Mouse (Mus musculus) fibroblast of lung, adult 2 months (primary cell): ENCODE measurements around the gene B230104I21Rik.
A peak's percentile ranks its signal among the peaks of the same experiment; 100 is the strongest.

ENCODE experiments used
- DNase-seq: peaks from one replicate; pipeline ENCODE4 v3.0.0-alpha.2; 2011; ENCODE audit warnings: low read depth

The B230104I21Rik gene

DNA sequence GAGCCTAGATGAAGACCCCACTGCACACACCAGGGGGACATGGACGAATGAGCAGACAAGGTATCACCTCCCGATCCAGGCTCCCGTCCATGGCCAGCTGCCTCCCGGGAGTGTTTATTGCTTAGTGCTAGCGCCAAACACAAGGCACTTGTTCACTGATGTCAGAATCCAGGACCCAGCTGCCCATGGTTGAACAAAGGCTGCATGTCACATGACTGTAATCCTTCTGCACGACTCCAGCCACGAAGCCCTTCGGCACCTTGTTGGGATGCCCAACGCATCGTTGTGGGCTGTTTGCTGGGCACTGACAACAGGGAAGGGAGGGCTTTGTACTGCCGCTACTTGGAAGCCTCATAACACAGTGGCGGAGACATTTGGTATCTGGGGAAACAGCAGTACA, at the start of gene B230104I21Rik:
TSS of gene B230104I21Rik (plus strand) at position 367 of the 400 bp plus-strand sequence.
- DNase-seq: no peak

GRCm38 (mm10) chr4:154293735-154294201, 42.2 kb upstream of the B230104I21Rik start:
- DNase-seq: no peak

DNA sequence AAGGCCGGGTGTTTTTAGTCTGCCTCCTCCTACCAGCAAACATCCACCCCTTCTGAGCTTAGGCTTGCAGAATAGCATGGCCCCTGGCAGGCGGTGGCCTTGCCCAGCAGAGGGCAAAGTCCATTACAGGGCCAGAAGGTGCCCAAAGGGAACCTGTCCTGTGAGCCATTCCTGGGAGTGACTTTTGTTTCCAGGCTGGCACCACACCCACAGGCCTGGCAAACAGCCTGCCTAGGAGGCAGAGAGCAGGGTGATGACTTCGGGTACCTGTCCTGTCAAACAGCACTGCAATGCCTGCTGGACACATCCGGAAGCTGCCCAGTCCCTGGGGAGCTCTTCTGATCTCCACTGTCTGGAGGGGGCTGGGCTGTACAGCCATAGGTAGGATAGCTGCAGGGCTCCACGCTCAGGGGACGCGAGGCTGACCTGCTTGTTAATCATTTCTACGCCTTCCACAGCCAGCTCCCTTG, 41.6 kb upstream of the B230104I21Rik start:
- no peak for DNase-seq

DNA sequence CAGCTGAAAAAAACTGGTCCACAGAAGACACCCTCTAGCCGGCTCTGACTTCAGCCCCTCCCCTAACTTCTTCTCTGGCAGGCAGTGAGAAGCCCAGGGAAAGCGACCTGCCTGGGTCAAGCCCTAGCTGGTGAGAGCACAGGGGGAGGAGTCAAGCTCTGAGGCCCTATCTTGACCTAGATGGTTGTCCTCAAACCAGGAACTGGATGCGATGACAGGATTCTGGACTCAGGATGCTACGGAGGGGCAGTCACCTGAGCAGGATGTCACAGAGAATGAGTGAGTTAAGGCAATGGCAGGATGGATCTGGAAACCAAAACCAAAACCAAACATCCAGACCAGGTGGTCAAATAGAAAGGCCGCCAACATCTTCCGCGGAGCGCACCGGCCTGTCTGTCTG, 38.2 kb upstream of the B230104I21Rik start:
- DNase-seq: no peak

DNA sequence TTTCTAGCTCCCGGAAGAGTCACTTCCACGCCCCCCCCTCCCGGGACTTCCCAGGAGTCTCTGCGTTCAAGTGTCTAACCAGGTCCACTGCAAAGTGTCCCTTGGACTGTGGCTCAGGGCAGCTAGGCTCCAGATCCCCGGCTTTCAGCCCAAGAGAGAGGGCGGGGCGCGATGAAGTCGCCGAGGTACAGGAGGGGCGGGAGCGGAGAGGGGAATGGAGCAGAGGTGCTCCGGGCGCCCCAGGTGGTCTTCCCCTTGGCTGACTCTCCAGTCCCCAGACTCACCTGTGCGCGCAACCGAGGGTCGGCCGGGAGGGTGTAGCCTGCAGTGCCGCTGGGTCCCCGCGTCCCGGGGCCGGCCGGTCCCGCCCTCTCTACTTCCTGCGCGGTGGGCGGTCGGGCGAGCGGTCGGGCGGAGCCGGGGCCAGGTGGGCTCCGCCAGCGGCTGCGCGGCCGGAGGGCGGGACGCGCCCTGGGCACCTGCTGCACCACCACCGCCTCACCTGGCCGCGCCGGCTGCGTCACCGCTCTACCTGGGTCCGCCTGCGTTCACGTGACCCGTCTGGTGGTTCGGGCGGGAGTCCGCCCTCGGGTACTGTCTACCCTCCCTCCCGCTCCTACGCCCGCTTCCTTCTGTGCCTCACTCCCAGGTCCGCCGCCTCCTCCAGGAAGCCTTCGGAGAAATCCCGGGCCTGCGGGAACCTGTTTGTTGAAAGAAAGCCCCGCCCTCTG, 36.2 kb upstream of the B230104I21Rik start:
- DNase-seq: no peak

DNA sequence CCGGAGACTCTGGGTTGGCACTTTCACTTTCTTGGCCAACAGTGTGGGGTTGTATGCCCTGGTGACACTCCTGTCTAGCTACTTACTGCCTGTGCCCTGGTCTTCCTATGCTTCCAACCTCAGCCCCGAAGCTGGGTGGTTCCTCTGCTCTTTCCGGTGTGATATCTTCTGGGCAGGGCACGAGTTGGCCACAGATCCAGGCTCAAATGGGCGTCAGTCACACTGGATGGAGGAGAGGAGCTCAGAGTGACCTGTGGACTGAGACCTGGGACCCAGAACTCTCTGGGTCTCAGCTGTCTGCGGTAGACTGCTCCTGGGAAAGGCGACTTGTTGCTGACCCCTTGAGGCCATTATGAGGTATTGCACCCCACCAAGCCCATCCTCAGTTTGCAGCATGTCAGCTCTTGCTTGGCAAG, 34.5 kb upstream of the B230104I21Rik start, which contains the start of gene Arhgef16:
TSS of gene Arhgef16 (minus strand) at position 211 of the 416 bp plus-strand sequence.
- DNase-seq: peak; percentile 27

DNA sequence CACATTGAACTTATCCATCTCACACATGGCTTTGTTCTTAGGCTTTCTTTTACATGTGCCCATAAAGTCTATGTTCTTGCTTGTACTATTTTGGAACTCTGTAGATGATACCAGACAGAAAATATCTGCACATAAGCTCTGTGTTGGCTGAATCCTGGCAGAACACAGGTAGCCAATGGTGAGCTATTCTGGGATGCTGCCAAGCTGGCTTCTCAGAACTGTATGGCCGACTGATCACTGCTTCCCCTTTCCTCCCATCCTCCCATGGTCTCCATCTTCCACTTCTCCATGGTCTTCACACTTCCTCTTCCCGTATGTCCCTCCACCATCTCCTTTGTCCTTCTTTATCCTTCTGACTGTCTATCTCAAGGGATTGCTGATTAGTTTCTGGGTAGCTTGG, 26.8 kb upstream of the B230104I21Rik start:
- no peak for DNase-seq

DNA sequence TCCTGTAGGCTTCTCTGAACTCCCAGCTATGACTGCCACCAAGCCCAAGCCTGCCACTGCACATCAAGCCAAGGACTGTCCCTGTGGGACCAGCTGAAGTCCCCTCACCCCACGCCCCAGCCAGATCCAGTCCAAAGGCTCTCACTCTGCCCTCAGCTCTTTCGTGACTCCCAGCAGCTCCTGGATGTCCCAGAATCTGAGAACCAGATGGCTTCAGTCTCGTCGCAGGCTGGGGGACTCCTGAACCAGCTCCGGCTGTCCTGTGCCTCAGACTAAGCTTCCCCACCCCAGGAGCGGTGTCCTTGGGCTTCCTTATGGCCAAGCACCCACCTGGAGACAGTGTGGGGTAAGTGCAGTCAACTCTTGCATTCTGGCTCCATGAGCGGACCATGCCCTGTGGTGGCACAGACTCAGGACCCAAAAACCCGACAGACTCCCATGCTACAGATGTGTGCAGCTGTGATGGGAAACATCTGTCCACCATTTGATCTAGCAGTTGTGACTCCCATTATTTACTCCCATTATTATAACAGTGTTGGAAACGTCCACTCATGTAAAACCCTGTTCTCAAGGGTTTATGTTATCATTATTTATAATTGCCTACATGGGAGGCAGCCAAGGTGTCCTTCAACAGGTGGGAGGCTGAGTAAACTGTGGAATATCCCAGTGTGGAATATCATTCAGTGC, 25.2 kb upstream of the B230104I21Rik start:
- DNase-seq: no peak

GRCm38 (mm10) chr4:154312143-154312812, 23.6 kb upstream of the B230104I21Rik start:
- no peak for DNase-seq

- DNase-seq: no peak
Observed at GRCm38 (mm10) chr4:154312935-154313621, 22.8 kb upstream of the B230104I21Rik start.

DNA sequence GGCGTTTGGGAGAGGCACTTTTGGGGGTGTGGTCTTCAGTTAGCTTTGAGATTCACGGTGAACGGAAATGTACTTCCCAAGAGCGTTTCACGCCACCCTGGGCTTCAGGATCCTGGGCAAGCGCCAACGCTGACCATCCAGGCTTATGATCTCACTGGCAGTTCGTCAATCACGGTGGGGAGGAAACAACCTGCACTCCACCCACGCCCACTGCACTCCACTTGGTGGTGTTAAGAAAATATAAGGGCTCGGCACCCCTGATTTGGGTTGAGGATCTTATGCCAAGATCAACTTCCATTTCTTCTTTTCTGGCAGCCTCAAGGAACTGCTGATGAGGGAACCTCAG, 22.3 kb upstream of the B230104I21Rik start:
- DNase-seq: no peak

DNA sequence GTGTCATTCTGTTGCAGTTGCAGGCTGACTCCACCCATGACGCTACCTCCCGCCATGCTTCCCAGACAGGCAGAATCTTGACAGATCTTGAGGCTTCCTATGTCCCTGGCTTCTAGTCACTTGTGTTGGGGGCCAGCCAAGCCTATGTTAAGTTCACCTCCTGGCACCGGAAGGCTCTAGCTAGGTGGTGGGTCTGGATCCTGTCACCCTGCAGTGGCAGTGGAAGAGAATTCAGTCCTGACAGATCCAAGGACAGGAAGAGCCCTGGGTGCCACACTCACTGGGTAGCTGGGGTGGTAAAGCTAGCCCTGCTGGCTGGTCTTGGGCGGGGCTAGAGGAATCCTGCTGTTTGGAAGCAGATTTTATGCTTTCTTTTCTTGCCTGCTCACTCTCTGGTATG, 10.5 kb upstream of the B230104I21Rik start:
- no peak for DNase-seq

DNA sequence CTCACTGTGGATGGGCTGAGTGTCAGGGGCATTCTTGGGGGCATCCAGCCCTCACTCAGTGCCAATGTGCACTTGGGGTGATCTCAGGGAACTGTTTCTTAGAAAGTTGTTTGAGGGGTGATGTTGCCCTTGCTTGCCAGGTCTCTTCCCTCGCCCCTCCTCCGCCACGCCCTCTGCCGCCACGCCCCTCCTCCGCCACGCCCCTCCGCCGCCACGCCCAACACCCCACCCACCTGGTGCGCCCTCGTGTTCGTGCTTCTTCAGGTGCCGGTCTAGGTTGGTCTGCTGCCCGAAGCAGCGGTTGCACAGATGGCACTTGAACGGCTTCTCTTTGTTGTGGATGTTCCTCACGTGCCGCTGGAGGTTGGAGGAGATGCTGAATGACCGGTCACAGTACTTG, 7.5 kb upstream of the B230104I21Rik start:
- DNase-seq: no peak

- no peak for DNase-seq
Observed at GRCm38 (mm10) chr4:154328836-154329235, 7.1 kb upstream of the B230104I21Rik start.

DNA sequence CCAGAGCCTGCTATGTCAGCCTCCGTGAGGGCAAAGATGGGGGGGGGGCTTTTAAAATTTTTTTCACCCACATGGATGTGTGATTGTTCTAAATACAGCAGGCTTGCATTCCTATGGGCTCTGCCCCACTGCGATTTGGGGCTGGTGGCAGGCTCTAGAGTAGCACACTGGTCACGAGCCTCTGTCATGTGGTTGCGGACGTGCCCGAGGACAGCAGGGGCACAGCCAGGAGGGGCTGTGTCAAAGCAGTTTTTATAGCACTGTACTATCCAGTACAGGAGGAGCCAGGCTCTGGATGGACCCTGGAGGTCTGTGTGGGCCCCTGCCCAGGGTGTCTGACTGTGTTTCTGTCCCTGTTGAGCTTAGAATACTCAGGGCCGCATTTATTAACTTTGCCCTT, 5.9 kb upstream of the B230104I21Rik start:
- DNase-seq: no peak

DNA sequence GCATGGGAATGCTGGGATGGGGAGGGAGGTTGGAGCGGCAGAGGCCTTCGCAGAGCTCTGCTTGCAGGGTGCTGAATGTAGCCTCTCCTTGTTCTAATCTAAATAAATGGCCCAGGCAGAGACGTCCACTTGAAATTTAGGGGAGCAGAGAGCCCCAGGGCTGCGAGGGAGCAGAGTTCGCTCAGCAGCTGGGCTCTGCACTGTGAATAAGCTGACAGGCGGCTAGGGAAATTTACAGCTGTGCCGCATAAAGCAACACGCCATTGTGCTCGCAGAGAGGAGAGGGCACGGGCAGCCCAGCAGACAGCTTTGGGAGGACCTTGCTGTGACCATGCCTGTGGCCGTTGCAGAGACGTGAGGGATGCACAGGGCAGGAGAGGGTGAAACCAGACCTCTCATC, 4.7 kb upstream of the B230104I21Rik start:
- no peak for DNase-seq

GRCm38 (mm10) chr4:154333300-154333699, 2.6 kb upstream of the B230104I21Rik start:
- no peak for DNase-seq

DNA sequence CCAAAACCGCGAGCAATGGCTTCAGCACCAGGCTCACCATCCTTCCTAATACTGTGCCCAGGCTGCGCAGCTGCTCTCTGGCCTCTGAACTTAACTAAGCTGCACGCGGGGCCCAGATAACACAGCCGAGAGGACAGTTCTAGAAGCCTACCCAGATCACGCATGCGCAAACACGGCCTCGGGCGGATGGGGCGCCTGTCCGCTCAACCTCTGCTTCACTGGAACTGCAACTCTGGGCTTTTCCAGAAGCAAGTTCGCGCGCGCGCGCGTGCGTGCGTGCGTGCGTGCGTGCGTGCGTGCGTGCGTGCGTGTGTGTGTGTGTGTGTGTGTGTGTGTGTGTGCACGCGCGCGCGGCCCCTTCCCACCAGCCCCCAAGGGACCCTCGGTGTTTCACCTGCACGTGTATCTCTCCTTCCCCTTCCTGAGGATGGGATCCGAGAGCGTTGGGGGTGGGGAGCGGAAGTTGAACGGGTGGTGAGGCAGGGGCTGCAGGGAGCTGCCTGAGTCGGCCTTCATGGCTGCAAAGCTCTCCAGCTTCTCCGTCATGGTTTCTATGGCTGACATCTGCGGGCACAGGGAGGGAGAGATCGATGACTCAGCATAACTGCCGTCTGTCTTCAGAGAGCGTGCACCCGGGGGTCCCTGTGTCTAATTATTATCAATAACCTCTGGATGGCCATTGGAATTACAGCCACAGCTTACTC, 1.1 kb upstream of the B230104I21Rik start:
- DNase-seq: no peak

DNA sequence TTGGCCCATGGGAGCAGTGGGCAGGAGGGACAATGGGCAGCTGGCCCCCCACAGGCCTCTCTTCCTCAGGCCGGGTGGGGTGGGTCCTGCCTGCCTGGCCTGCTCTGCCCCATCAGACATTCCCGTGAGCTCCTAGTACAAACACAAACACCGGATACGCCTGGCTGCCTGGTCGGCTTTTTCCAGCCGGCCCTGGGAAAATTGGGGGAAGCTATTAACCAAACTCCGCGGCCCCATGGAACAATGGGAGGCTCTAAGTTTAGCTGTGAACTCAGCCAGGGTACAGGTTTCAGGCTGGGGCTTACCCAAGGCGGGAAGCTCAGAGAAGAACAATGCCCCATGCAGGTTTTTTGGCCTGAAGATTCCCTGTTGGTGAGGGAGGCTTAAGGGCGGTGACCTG, 723 bp downstream of the B230104I21Rik start:
- DNase-seq: no peak

DNA sequence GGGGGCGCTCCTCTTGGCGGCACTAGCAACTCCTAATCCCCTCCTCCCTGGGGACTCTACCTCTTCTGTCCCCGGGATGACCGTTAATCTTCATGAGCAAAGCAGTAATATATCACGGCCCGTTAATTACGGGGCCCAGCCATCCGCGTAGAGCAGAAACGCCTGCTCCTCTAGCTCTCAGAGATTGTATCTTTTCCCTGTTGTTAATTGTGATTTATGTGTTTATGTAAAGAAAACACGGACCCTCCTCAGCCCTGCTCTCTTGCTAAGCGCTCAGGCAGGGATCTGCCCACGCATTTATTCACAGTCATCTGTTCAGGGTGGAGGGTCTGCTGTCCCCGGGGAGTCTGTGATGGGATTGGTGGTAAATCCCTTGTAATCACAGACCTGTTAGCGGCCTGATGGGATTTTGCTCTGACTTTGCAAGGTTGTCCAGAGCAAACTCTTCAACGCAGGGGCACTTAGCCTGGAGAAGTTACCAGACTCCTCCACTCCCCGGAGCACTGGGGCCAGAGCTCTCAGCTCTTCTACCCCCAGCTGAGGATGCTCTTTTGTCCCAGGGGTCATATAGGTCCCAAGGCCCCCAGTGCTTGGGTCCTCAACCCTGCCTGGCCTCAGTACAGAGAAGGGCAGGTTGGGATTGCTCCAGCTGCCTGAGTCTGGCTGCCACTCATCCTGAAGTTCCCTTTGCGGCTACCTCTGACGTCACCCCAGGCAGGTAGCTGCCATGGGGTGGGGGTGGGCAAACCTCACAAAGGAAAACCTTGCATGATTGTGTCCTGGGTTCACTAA, 11.0 kb downstream of the B230104I21Rik start:
- DNase-seq: no peak
